Mouse (Mus musculus) embryonic facial prominence, embryonic 11.5 days (tissue): ENCODE data around the gene Grin2b. TPM values are rescaled to one million over a fixed set of nuclear protein-coding genes. Genes with fewer than 3 reads are reported as not detected.

ENCODE experiments used
- ATAC-seq: fragments of 200-750 bp; cut with Nextera tagmentation; replicated peaks from 2 replicates; pipeline ENCODE4 v1.8.0; 2017; ENCODE audit warnings: low read depth; ENCODE audit not compliant: insufficient number of reproducible peaks, low FRiP score, low TSS enrichment
- DNase-seq: peaks from one replicate; pipeline ENCODE4 v3.0.0-alpha.2; 2015; ENCODE audit warnings: low spot score
- H3K27ac ChIP-seq: fragments of 300-500 bp; sonication (generic); replicated peaks from 2 replicates; pipeline ENCODE4 v1.5.1; 2014; ENCODE audit warnings: mild to moderate bottlenecking, low read depth, low read length, control low read depth
- H3K27me3 ChIP-seq: fragments of 300-500 bp; sonication (generic); 2 replicates; pipeline ENCODE4 v1.6.1; 2014; ENCODE audit warnings: mild to moderate bottlenecking, low read length, moderate library complexity, mixed read lengths; ENCODE audit not compliant: control insufficient read depth, insufficient read depth
- H3K36me3 ChIP-seq: fragments of 300-500 bp; sonication (generic); replicated peaks from 2 replicates; pipeline ENCODE4 v1.6.1; 2014; ENCODE audit warnings: low read depth, mild to moderate bottlenecking, low read length, moderate library complexity, mixed read lengths; ENCODE audit not compliant: control insufficient read depth, insufficient read depth
- H3K4me1 ChIP-seq: fragments of 300-500 bp; sonication (generic); 2 replicates; pipeline ENCODE4 v1.6.1; 2014; ENCODE audit warnings: low read length, mixed read lengths; ENCODE audit not compliant: control insufficient read depth, insufficient read depth
- H3K4me2 ChIP-seq: fragments of 300-500 bp; sonication (generic); 2 replicates; pipeline ENCODE4 v1.6.1; 2014; ENCODE audit warnings: low read depth, mild to moderate bottlenecking, control low read depth, low read length, moderate library complexity
- H3K4me3 ChIP-seq: fragments of 300-500 bp; sonication (generic); 2 replicates; pipeline ENCODE4 v1.5.1; 2014; ENCODE audit warnings: low read depth, low read length, control low read depth
- H3K9ac ChIP-seq: fragments of 300-500 bp; sonication (generic); replicated peaks from 2 replicates; pipeline ENCODE4 v1.6.1; 2014; ENCODE audit warnings: mild to moderate bottlenecking, control low read depth, low read length
- H3K9me3 ChIP-seq: fragments of 300-500 bp; sonication (generic); replicated peaks from 2 replicates; pipeline ENCODE4 v1.6.1; 2016; ENCODE audit warnings: mild to moderate bottlenecking, low read length, inconsistent platforms, mixed read lengths; ENCODE audit not compliant: control insufficient read depth
- WGBS: fragments of 180-500 bp; shearing (Covaris S2); extraction: QIAGEN DNeasy Blood & Tissue Kit; methylation state at CpG from one replicate; pipeline ENCODE4 v1.1.7; 2014; 5-methylcytosine and 5-hydroxymethylcytosine counted together
- polyA plus RNA-seq: library from polyadenylated mRNA; unstranded; fragments of >200 nt; fragmentation: Nextera tagmentation; extraction: Ambion mirVana; gene quantifications from 2 replicates; pipeline ENCODE4 v1.2.1, GENCODE M21; 2014

Gene Grin2b
- polyA plus RNA-seq, 1 experiment from 2014 or later: 0.45 TPM

DNA sequence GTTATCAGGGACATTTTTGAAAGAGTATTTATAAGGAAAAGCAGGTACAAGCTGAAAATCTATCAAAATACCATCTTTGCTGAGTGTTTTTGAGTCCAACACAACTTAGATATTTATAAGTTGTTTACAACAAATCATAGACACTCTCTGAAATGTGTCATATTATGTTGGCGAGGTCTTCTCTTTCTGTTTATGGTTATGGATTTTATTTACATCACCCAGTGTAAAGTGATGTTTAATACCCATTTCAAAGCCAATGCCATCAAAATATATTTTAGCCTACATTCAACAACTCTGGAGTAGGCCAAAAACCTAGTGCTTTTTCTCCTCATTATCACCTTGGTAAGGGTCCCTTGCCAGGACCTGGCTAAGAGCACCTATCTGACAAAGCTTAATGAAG is 154.3 kb downstream of the Grin2b start:
- Histone ChIP-seq H3K27ac (no peak overlapping the region), H3K4me3 (no peak overlapping the region), H3K9me3 (no peaks in the 10 kb centered on the region), H3K4me2 (no peak overlapping the region), H3K4me1 (no peaks in the 10 kb centered on the region), H3K9ac (no peak overlapping the region), H3K27me3 (no peaks in the 10 kb centered on the region), H3K36me3 (no peaks in the 10 kb centered on the region)
- ATAC-seq (no peak), DNase-seq (no peak)
- 90% methylated on average over 1 of the region's 1 CpGs for WGBS

DNA sequence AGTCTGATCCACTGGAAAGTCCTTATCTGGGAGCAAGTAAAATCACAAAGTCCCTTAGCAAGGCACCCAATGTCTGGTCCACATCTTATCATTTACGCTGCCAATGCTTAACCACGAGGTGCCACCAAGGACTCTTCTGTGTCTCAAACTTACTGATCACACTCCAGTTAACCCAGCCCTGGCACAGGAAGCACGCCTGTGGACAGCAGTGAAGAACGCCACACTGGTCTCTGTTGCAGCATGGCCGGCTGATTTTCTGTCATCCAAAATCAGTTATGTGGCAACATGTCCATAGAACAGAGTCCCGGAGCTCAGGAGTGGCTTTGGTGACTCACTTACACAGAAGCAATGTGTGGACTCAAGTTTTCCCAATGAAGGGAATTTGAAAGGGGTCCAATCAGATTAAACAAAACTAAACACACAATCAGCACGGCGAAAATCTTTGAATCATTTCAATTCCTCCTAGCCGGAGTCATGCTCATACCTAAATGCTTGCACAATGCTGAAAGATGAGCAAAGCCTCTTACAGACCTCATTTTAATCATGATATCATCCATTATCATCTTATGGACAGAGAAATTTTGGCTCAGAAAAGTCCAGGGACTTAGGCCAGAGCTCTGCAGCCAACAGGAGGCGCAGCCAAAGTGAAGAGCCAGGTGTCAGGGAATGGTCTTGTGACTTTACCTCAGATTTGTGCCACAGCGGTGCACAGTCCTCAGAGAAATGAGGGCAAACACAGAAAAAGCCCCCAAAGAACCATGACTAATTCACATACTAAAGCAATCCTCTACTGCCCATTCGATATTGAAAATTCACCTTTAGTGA is 159.5 kb downstream of the Grin2b start:
- ATAC-seq (no peak), DNase-seq (no peak)
- no peak overlapping the region for H3K4me2 ChIP-seq
- no peaks in the 10 kb centered on the region for H3K4me1 ChIP-seq
- H3K27me3 ChIP-seq: no peaks in the 10 kb centered on the region
- H3K27ac ChIP-seq: no peak overlapping the region
- H3K9ac ChIP-seq: no peak overlapping the region
- H3K4me3 ChIP-seq: no peak overlapping the region
- 92% methylated on average over 12 of the region's 12 CpGs for whole genome bisulfite sequencing
- H3K36me3 ChIP-seq: no peaks in the 10 kb centered on the region
- no peaks in the 10 kb centered on the region for H3K9me3 ChIP-seq

DNA sequence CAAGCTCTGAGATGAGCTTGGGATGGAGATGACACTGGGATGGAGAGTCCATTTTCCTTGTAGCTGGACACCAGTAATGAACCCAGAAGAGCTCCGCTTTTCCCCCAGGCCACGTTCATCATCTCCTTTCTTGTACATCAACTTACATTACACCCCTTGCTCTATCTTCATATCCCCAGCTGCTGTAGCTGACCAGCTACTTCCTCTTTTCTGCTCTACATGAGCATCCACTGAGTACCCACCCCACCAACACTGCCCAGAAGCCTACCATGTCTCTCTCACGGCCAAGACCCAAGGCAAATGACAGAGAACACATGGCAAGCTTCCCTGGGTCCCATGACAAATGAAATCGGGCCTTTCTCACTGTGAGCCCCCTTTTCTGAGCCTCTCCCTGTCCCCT is 161.8 kb downstream of the Grin2b start:
- no peaks in the 10 kb centered on the region for H3K27me3 ChIP-seq
- H3K36me3 ChIP-seq: no peaks in the 10 kb centered on the region

DNA sequence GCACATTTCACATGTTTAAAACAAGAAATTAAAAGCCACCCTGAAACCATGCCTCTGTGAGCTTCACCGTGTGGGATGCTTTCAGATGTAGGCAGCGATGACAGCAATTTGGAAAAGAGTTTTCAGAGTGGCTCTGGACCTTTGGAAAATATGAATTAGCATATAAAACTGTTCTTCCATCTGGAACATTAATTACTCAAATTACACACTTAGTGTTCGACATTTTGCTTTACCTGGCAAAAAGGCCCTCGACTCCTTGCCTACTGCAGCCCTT is 162.3 kb downstream of the Grin2b start:
- no peak for ATAC-seq

More for the DNA sequence above, 161.8 kb downstream of the Grin2b start:
- Histone ChIP-seq H3K9ac (no peak overlapping the region), H3K4me2 (no peak overlapping the region), H3K27ac (no peak overlapping the region), H3K4me3 (no peak overlapping the region), H3K9me3 (no peaks in the 10 kb centered on the region), H3K4me1 (no peaks in the 10 kb centered on the region)
- no peak for DNase-seq
- no peak for ATAC-seq
- 86% methylated on average over 4 of the region's 4 CpGs for WGBS

DNA sequence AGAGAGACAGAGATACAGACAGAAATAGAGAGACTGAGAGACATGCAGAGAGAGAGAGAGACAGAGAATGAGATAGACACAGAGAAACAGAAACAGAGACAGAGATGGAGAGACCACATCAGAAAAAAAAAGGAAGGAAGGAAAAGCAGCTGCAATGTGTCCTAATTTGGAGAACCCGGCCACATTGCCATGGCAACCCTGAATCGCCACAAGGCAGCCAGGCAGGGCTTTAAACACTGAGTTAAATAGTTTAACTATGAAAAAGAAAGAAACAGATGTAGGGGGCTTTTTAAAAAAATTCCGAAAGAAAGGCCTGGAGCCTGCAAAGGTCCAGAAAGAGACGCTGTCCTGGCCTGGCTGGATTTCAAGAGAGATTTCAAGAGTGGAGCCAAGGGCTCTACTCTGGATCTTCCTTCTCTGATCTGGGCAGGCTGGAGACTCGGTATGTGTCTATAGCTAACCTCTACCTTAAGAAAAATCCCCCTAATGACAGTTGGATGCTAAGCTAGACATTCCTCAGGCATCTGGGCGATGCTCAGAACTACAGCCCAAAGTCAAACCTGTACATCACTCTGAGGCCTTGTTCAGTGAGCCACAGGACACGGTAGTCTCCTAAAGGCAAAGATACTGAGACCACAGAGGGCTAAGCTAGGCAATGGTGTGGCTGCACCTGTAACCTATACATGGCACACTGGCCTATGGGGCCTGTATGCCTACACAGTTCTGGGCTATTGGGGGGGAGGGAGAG is 162.8 kb downstream of the Grin2b start:
- Histone ChIP-seq H3K27me3 (no peaks in the 10 kb centered on the region), H3K9me3 (no peaks in the 10 kb centered on the region), H3K27ac (no peak overlapping the region), H3K9ac (no peak overlapping the region), H3K36me3 (no peaks in the 10 kb centered on the region), H3K4me3 (no peak overlapping the region), H3K4me2 (no peak overlapping the region), H3K4me1 (no peaks in the 10 kb centered on the region)
- DNase-seq (peak; percentile 50), ATAC-seq (no peak; the same call in 1 of the 2 replicates)
- WGBS: 54% methylated on average over 7 of the region's 7 CpGs

More for the DNA sequence above, 162.3 kb downstream of the Grin2b start:
- H3K9ac ChIP-seq: no peak overlapping the region
- H3K4me1 ChIP-seq: no peaks in the 10 kb centered on the region
- no peak for DNase-seq
- no peaks in the 10 kb centered on the region for H3K27me3 ChIP-seq
- no peaks in the 10 kb centered on the region for H3K9me3 ChIP-seq
- 87% methylated on average over 4 of the region's 4 CpGs for WGBS
- no peak overlapping the region for H3K27ac ChIP-seq
- H3K4me3 ChIP-seq: no peak overlapping the region
- no peak overlapping the region for H3K4me2 ChIP-seq
- no peaks in the 10 kb centered on the region for H3K36me3 ChIP-seq

DNA sequence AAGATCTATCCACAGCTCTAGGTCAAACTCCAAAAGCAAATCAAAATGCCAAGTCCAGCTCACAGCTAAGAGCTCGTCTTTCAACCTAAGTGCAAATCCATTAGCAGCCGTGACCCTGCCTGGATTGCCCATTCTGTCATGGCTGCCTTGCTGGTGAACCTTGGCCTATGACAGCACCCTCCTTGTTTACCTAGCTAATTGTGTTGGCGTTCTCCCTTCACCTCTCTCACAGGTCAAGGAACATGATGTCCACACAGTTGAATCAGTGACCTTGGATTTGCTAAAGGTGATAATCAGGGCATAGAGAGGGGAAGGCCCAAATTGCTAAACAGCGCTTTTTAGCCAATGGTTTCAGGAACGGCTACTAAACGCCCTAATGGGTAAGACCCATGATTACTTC is 165.2 kb downstream of the Grin2b start:
- H3K9ac ChIP-seq: no peak overlapping the region
- no peaks in the 10 kb centered on the region for H3K27me3 ChIP-seq
- H3K9me3 ChIP-seq: no peaks in the 10 kb centered on the region
- DNase-seq: no peak
- H3K27ac ChIP-seq: no peak overlapping the region
- H3K4me1 ChIP-seq: no peaks in the 10 kb centered on the region
- WGBS: 69% methylated on average over 6 of the region's 6 CpGs
- H3K36me3 ChIP-seq: no peaks in the 10 kb centered on the region
- ATAC-seq: no peak
- no peak overlapping the region for H3K4me2 ChIP-seq
- H3K4me3 ChIP-seq: no peak overlapping the region

DNA sequence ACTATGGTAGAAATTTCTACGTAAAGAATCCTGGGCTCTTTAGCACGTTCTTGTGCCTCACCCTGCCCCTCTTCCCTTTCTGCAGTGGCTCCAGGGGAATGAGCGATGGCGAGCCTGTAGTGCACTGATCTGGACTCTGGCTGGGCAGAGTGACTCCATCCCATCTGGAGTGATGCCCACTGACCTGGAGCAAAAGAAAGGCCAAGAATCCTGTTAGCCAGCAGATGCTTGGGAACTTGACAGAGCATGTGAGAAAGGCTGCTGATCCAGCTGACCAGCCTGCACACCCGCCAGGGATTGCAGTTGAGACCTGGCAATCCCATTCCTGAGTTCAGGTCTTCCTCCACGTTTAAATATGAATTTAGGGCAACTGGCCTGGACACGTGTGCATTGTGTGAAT is 178.6 kb downstream of the Grin2b start:
- H3K4me1 ChIP-seq: no peaks in the 10 kb centered on the region
- DNase-seq (no peak), ATAC-seq (no peak)
- H3K9me3 ChIP-seq: no peaks in the 10 kb centered on the region
- H3K4me3 ChIP-seq: no peak overlapping the region
- H3K36me3 ChIP-seq: no peaks in the 10 kb centered on the region
- no peak overlapping the region for H3K9ac ChIP-seq
- WGBS: 77% methylated on average over 7 of the region's 7 CpGs
- H3K27ac ChIP-seq: no peak overlapping the region
- no peaks in the 10 kb centered on the region for H3K27me3 ChIP-seq
- no peak overlapping the region for H3K4me2 ChIP-seq

DNA sequence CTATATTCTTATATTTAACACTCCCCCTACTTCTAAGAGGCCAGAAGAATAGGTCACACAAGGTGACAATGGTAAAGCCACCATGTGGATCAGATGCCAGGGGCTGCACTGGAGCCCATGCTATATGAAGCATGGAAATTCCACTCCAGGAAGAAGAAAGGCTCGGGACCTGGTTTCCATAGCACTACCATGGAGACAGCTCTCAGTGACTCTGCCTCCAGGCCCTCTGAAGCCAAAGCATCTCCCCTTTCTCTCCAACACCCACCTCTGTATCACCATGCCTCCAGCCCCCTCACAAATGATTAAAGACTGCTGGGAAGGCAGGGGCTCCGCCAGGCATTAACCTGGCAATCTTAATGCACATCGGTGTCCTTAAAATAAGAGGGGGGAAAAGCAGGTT is 179.4 kb downstream of the Grin2b start:
- no peaks in the 10 kb centered on the region for H3K4me1 ChIP-seq
- WGBS: 77% methylated on average over 3 of the region's 3 CpGs
- ATAC-seq (no peak), DNase-seq (peak; percentile 5)
- no peaks in the 10 kb centered on the region for H3K36me3 ChIP-seq
- H3K27ac ChIP-seq: no peak overlapping the region
- no peaks in the 10 kb centered on the region for H3K27me3 ChIP-seq
- no peaks in the 10 kb centered on the region for H3K9me3 ChIP-seq
- no peak overlapping the region for H3K4me3 ChIP-seq
- no peak overlapping the region for H3K9ac ChIP-seq
- no peak overlapping the region for H3K4me2 ChIP-seq
